Mouse (Mus musculus) embryo, embryonic 10.5 days (tissue): ENCODE measurements around the gene Bcl2.

Experiments
- DNase-seq: peaks from one replicate; pipeline ENCODE4 v3.0.0-alpha.2; 2015; ENCODE audit warnings: low spot score

Gene Bcl2

DNA sequence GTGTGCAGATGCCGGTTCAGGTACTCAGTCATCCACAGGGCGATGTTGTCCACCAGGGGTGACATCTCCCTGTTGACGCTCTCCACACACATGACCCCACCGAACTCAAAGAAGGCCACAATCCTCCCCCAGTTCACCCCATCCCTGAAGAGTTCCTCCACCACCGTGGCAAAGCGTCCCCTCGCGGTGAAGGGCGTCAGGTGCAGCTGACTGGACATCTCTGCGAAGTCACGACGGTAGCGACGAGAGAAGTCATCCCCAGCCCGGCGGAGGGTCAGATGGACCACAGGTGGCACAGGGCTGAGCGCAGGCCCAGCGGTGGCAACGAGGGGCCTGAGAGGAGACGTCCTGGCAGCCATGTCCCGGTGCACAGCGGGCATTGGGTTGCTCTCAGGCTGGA lies 1.7 kb downstream of the Bcl2 start:
- peak; percentile 59 for DNase-seq

DNA sequence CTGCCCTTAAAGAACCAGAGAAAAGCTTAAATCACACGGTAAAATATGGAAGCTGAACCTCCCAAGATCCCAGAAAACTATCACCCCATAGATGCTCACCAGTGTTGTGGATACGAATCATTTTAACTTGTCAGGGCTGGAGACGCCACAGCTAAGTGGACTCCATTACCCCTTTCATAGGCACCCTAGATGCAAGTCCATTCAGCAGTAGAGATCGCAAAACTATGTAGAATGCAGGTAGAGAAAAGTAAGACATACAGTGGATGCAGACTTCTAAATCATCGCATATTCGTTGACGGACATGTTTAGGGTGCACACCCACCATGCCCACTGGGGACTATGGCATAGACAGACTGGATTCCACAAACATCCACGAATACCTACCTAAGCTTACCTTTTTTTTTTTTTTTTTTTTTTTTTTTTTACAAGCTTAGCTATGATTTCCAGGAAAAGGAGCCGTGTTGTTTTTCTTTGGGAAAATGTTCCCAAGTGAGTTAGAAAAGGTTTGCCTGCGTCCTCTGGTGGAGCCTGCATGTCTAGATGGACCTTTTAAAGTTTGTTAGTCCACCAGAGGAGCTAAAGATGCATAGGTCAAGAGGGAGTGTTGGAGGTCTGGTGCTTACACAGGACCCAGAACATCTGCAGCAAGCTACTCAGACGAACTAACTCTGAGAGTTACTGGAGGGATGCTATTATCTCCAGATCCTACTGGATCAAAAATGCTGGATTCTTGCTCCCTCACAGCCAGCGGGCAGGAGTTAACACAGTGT lies 2.5 kb downstream of the Bcl2 start:
- no peak for DNase-seq

DNA sequence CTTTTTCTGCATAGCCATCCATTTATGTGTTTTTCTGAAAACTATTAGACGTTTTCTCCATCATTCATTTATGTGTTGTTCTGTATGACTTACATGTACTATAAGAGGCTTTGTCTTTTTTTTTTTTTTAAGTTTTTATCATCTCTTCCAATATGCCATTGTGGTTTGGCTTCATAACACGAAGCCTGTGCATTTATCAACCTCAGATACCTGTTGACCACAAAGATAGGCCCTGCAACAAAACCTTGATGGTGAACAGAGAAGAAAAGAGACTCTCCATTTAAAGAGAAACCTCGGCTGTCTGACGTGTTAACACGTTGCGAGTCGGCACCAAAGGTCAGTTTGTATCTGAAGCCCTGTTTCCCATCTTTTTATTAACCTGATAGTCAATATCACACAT lies 3.9 kb downstream of the Bcl2 start:
- DNase-seq, result no peak

DNA sequence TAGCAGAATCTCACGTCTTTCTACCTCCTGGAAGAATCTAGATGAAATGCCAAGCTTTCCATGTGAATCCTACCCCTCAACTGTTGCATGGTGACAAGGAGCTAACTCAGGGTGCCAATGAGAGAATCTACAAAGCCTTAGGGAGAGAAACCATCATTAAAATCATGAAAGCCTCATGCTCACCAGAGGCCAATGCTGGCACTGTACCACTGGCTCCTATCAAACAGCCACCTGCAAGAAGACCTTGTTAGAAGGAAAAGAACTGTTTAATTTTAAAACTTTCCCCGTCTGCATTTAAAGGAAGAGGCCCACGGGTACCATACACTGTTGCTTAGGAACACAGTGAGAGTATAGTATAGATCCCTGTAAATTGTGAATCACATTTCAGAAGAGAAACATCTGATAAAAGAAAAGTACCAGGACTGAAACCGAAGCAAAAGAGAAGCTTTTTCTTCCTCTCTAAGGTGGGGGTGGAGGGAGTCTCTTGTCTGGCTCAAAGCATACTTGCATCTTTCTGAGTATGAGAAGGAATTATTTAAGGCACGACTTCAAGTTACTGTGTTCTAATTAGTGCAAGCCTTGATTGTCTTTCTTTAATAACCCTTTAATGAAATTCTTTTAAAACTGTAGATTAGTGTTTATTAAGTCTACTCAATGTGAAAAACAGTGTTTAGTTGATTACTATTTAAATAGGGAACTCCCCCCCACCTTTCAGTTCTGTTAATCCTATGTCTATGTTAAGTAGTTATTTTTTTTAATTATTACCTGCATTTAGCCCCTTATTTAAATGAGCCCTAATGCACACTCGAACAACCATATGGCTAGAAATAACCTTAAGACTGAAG lies 6.8 kb downstream of the Bcl2 start:
- no peak for DNase-seq

DNA sequence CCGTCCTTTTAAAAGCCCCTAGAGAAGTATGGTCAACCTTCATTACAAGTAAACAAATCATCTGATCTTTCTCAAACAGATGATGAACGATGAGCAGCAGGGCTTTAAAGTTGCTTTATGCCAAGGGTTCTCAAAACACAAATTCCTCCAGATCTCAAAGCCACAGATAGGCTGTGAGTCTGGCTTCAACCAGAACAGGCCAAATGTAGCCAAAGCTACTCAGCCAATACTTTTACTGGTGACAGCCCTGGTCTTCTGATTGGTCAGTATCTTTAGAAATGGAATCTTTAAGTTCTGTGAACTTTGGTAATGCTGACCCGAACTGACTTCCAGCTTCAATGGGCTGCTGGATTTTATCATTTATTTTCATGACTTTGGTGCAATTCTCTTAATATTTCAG lies 10.9 kb downstream of the Bcl2 start:
- no peak for DNase-seq

DNA sequence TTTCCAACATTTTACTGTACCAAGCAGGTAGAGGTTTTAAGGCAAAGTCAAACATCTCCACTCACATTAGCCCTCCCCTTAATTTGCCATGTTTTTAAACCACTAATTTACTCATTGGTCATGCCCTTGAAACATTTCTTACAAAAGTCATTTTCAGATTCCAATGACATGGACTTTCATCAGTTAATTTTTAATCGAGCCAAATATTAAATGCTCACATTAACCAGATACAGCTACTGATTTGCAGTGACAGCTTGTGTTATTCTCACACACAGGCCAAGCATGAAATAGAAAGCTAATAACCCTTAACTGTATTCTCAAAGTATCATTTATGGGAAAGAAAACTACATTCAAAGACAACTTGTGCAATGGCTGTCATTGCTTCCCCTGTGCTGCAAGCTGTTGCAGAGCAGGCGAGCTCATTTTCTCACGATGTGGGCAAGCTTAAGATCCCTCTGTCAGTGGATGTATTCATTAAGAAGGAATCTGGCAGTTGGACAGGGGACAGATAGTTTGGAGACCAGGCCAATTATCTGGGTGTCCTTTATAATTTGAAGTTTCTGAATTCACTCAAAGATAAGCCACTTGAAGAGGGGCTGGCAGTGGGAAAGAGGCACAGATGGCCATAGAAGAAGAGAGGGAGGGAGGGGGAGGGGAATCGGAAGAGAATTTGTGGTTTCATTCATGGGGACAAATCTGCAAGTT lies 11.5 kb downstream of the Bcl2 start:
- DNase-seq, result no peak

DNA sequence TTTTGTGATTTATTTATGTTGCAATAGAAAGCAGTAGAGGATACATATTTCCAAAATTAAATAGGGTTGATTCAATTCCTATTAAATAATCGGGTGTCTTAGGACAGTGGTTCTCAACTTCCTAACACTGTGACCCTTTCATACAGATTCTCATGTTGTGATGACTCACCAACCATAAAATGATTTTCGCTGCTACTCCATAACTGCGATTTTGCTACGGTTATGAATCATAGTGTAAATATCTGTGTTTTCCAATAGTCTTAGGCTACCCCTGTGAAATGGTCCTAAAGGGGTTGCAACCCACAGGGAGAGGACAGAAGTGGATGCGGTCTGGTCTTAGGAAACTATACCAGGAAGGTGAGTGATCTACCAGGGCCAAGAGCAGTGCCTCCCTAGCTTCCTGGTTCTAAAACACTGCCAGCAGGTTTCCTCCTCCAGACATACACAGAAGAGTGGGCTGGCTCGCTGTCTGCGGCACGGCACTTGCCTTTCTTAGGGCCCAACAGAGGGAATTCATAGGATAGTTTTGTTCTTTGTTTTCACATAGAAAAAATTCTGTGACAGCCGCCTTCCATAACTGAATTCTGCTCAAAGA lies 13.5 kb downstream of the Bcl2 start:
- no peak for DNase-seq

DNA sequence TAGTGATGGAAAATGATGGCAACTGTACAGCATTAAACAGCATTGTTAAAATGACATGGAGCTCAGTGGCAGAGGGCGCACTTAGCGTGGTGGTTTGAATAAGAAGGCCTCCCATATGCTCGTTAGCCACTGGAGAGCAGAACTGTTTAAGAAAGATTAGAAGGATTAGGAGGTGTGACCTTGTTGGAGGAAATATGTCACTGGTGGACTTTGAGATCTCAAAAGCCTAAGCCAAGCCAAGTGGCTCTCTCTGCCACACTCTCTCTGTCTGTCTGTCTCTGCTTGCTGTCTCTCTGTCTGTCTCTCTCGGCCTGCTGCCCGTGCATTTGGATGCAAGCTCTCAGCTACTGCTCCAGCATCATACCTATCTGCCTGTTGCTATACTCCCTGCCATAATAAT lies 17.6 kb downstream of the Bcl2 start:
- DNase-seq, result no peak

DNA sequence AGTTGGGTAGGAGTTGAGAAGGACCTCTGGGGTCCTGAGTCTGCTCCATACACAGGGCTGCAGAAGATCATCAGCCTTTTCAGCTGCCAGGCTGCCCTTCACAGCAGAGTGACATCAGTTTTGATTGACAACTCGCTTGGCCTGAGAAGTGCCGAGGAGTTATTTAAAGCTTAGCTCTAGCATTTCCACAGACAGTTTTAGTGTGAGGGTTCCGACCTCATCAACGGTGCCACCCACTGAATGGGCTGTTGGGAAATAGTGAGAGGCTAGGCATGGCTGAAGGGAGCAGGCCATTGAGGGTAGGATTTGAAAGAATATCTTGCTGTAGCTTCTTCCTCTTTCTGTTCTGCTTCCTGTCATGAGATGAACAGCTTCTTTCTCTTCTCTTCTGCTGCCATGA lies 18.4 kb downstream of the Bcl2 start:
- DNase-seq, result no peak

DNA sequence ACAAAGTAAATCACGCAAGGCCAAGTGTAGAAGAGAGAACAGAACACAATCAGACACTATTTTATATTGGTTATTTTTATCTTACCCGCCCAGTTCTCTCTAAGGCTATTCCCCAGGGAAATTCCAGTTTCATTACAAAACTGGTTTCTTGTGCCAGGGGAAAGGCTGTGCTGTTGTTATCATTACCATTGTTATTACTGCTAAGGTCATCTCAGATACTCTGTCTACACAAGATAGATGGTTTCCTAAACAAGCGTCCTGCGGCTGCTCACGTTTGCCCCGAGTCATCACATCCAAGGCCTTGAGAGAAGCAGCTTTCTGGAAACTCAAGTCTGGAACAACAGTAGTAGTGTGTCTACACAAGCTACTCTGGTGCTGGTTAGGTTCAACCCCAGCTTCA lies 19.8 kb downstream of the Bcl2 start:
- DNase-seq, result no peak

DNA sequence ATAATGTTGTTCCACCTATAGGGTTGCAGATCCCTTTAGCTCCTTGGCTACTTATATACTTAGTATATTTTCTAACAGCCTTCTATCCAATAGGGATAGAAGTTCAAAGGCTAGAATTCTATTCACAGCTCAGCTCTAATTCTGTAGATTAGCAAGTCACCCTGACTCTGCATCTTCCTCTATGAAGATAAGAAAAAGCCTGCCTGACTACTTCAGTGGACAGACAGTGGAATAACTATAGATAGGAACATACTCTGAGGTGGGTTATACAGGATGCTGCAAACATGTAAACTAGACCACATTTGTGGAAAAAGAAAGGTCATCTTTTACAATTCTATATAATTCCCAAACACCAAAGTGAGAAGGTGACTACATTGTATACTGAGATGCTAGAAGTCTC lies 21.5 kb downstream of the Bcl2 start:
- DNase-seq, result no peak

DNA sequence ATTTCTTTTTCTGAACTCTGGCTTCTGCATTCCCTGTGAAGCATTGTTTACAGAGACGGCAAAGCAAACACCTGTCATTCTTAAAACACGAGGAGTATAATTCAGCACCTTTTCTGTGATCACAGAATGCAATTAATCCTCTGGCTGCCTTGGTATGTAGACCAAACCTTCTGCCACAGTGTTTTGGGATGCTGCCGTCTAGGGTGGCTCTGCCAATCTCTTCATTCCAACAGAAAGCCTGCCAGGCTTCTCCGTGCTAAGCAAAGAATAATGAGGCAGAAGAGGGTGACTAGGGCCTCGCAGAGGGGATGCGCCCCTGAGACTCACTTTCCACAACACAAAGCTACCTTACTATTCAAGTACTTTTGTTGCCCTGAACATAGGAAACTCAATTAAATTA lies 23.2 kb downstream of the Bcl2 start:
- no peak for DNase-seq

DNA sequence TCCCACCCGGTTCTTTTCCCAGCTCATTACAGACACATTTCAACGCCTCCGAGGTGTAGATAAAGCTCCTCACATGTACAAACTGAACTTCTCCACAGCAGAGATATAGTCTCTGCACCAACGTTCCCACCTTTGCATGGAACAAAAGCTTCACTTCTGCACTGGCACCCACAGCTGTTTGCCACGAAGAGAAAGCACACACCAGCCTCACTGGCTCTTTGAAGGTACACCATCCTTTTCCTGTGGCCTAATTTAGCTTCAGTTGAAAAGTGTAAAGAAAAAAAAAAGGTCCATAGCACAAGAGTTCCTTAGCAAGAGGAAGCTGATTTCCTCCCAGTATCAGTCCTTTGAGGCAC lies 25.9 kb downstream of the Bcl2 start:
- no peak for DNase-seq

DNA sequence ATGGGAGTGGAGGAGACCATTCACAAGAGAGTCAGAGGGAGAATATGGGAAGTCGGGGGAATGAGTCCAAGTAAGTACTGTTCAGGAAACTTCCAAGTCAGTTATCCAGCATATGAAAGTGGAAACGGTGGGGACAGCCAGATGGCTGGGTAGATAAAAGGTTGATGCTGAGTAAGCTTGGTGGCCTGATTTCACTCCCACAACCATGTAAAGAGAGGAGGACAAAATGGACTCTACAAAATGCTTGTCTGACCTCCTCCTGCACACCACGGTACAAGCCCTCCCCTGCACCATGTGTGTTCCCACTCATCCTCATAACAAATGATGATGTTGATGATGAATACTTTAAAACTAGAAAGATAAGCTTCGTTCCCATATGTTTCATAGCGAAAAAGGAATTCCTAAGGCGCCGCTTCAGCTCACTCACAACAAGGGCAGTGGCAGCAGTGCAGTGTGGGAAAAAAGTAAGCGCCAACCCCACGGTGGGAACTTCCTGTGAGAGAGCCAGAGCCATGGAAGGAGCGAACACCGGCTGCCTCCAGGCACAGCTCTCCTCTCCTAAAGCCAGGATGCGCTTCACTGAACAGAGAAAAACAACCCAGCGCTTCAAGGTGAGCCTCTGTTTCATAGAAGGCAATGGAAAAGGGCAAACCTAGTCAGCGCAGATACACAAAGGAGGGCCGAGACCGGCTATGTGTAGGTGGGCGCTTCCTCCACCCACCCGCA lies 26.5 kb downstream of the Bcl2 start:
- DNase-seq, result no peak

DNA sequence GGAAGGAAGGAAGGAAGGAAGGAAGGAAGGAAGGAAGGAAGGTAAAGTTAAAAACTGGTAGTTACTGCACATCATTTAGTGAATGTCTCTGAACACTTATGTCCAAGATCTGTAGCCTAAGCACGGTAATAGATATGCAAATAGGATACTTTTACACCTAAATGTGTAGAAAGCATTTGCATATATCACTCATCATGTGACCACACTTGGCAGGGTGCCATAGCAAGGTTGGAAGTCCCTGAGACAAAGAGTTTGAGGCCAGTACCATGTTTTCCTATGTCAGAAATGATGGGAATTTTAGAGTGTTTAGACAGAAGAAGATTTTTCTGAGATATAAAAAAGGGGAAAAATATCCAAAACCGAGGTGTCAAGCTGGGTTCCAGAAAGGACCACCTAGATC lies 28.4 kb downstream of the Bcl2 start:
- DNase-seq, result no peak

DNA sequence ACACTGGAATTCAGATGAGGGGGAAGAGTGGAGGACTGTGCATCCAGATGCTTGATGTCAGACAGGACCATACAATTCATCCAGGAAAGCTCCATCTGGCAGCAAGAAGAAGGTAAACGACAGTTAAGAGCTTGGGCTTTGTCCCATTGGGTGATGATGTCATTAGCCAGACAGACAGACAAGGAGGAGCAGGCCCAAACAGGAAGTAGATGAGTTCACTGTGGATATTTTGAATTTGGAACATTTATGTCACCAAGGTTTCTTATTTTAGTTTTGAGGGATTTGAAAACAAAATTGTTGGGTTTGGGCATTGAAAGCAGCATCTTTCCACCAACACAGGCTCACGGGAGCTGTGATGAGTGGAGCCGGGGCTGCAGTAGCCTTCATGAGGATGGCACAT lies 29.5 kb downstream of the Bcl2 start:
- DNase-seq, result no peak

DNA sequence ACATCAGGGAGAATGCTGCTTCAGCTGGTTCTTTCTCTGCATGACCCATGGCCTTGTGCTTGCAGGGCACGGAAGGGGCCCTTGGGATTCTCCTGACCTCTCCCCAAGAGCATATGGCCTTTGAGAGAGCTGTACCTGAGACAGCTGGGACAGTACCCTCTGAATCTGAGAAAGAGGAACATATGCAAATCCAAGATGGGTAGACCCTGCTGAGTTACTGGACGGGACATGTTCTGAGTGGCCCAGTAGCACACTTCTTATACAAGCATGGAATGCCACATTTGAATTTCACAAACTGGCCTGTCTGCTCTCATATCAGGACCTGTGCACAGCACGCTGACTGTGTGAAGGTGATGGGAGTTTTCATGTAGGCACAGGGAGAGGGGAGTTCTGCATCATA lies 31.2 kb downstream of the Bcl2 start:
- DNase-seq, result no peak

DNA sequence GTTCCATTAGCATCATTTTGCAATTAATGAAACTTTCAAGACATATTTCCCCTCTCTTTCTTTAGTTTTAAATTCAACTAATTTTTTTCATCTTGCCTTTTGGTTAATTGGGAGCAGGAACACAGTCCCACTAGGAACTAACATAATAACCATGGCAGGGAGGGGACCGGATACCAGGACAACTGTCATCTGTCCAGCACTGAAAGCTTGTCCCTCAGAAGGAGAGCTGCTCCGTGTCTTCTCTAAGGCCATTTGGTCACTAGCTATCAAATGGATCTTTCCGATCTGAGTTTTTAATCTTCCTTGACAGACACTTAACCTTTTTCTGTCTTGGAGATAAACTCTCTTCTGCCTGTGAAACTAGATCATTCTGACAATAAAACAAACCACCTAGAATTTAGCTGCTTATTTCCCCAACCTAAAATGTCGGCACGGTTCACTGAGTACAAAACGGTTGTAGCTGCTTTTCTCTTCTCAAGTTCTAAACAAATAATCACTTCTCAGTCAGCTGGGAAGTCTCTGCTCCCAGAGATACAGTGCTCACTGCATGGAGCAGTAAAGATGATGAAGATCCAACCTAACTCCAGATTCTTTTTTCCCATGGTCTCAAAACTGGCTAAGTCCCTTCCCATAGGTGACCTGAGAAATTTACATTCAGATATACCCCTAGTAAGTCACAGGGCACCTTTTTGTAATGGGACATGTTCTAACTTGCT lies 34.1 kb downstream of the Bcl2 start:
- DNase-seq, result no peak

DNA sequence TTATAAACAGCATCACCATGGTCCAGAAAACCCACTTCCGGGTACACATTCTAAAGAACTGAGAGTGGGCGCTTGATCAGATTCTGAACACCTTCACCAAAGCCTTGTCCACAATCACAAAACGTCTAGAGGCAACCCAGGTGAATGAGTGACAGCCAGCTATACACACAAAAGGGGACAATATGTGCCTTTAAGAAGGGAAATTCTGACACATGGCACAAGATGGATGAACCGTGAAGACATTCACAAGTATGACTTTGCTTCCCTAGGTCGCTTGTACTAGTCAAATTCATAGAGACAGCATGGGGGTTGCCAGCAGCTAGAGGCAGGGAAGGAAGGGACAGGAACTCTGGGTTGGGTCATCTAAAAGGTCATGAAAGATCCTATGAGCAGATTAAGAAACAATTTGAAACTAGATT lies 36.0 kb downstream of the Bcl2 start:
- no peak for DNase-seq

DNA sequence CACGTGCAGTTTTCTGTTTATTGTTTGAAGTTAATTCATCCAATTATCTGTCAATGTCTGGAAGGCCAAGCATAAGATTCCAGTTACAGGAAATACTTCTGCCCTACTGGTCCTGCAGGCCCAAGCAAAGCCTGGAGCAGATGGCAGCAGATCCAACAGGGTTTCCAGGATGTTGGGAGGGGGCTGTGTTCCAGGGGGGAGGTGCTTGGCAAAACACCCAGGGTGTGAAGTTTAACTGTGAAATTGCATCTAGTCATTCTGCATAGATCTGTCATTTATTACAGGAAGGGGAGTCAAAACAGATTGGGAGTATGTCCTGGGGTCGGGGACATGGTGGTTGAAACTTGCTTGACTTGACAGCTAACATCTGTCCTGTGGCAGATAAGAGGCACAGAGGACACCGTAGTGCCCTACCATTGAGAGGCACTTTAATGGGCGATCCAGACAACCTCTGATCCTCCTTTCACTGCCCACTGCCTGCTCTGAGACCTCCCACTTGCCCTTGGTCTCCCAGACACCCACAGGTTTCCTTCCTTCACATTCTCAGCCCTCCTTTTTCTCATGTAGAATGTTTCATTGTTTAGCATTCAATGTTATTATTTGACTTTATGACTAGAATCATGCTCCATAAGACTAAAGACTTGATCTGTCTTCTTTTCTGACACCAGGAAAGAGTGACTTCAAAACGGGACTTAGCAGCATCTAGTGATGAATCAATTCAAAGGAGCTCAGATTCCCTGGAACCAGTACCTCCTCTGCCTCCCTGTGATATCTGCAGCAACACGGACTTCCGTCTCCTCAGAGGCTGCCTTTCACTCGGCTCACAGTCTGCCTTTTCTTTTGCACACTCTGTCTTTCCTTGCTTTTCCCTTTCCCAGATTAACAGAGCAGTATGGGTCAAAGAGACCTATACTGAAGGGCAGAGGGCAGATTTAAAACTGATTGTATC lies 47.7 kb downstream of the Bcl2 start:
- no peak for DNase-seq
